Mouse (Mus musculus): ENCODE measurements around the gene Slc25a25.
"Not testable (repeated sequence)": the region's sequence is repeated elsewhere in the genome, so short reads cannot be mapped to it uniquely, and the experiment has no call there.

The Slc25a25 gene

DNA sequence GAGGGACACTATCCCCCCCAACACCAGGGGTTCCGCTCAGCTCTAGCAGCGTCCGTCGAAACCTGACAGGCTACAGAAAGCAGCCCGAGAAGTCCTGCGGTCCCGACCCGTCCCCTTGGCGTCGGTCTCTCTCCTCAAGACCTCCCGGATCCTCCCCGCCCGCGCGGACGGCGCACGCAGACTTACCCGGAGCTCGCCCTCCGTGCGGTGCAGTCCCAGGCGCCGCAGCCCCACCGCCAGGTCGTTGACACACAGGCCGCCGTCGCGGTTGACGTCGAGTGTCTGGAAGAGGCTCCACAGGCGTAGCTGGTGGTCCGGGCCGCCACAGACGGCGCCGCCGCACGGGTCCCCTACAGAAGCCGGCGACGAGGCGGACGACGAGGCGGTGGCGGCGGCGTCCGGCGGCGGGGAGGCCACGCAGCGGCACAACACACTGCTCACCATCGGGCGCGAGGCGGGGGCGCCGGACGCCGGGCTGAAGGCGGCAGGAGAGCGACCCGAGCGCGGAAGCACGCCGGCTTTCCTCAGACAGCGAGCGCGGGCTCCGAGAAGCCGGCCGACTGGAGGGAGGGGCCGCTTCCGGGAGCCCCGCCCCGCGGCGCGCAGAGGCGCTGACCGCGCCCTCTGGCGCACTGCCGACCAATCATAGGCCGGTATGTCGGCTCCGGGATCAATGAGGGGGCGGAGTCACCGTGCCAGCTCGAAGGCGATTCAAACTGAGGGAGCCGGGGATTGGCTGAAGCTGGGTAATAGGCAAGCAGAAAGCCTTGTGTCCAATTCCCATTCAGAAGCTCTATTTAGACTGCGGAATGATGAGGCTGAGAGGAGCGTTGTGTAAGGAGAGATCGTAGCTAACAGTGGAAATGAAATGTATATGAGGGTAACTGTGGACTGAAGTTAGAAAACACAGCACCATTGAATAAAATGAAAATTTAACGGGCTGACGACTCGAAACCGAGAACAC, at the start of gene Slc25a25:
Gene Slc25a25, minus strand, starts transcription at position 565 of the 964 bp plus-strand sequence.
- peak; percentile 95 for DNase-seq (ENCODE audit: low read depth, low spot score)

DNA sequence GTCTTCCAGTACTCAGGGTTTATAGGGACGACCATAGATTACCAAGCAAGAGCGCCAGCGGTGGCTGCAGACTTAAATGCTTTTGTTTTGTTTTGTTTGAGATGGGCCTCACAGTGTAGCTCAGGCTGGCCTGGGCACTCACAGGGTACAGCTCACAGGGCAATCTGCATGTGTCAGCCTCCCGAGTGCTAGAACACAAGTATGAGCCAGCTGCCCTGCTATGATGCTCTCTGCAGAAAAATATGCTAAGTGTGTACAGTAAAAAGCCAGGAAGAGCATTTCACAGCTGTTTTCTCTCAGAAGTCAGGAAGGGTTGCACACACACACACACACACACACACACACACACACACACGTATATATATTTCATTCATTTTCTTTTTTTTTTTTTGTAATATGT, 49.2 kb upstream of the Slc25a25 start:
- DNase-seq (ENCODE audit: low read depth, low spot score) = no peak

DNA sequence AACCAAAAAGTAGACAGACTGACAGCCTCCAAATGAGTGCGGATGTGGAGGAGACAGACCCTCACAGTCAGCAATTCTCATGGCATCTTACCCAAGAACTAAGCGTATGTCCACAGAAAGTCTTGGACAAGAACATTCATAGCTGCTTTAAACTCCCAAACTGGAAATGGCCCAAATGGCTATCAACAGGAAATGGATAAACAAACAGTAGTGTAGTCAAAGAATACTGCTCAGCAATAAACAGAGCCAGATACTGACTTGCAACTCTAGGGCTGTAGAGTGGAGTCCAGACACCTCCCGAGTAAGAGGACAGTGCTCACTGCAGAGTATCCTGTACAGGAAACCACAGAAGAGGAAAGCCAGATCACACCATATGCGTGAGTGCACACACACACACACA, 48.1 kb upstream of the Slc25a25 start:
- no peak for DNase-seq (ENCODE audit: low read depth, low spot score)

DNA sequence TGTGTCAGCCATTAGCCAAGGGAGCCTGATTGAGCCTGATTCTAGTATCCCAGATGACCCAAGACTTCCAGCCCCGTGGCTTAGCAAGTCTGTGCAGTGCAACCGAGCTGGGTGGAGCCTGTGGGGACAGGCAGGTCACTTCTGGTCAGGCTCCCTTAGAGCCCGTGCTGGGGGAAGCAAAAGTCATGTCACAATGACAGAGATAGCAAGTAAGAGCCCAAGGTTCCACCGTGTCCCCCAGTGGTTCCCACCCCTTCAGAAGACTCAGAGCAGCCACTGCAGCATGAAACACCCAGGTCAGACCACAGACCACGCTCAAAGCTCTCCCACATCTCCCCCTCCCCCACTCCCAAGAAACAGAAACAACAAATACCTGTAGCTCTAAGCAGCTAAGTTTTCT, 44.9 kb upstream of the Slc25a25 start:
- no peak for DNase-seq (ENCODE audit: low read depth, low spot score)

DNA sequence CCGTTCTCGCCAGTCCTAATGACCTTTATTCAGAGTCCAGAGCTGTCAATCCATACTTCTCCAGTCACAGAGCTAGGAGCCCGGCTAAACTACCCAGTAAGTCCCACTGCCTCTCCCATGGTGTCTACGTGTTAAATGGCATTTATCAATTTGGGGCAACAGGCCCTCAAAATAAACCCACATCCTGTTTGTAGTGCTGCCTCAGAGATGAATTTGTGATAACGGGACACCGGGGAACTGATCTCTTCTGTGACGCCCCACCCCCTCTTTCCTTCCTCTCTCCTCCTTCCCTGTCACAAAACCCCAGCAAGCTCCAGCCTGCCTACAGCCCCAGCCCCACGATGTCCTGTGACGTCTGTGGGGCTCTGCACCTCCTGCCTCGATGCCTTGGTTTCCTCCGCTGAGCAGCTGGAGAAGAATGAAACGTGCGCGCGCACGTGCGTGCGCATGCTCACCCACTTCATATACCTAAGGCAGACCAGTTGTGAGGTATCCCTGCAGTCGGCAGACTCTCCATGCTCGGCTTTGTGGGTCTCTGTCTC, 44.0 kb upstream of the Slc25a25 start:
- DNase-seq (ENCODE audit: low read depth, low spot score) = no peak

DNA sequence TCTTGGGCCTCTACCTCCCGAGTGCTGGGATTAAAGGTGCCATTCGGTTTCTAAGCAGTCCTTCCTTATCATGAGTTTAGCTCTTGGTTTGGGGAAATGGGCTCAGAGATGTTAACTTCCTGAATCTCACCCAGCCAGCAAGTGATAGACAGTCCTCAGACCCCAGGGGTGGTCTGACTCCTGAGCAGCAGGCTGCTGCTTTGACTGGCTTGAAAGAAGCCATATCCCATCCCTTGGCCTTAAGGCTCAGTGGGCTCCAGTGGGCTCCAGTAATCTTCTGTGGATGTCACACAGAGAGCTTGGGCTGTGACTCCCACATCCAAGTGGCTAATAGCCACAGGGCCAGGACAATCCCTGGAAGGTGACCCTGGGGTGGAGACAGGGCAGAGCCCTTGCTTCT, 43.3 kb upstream of the Slc25a25 start:
- DNase-seq (ENCODE audit: low read depth, low spot score) = no peak

DNA sequence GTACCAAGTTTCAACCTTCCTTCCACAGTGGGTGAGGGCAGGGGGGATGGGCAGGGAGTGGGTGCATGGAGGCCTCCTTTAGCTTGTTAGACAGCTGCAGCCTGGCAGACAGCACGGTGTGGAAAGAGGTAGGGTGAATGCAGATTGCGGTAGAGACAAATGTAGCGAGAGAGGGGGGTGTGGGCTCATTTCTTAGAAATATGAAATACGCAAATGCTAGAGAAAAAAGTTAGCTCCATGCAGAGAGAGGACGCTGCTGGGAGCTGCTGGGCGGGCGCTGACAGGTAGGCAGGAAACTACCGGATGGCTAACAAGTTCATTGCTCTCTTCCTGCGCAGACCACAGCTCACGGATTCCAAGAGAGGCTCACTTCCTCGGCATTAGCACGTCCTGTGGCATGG, 42.1 kb upstream of the Slc25a25 start:
- DNase-seq (ENCODE audit: low read depth, low spot score) = no peak

DNA sequence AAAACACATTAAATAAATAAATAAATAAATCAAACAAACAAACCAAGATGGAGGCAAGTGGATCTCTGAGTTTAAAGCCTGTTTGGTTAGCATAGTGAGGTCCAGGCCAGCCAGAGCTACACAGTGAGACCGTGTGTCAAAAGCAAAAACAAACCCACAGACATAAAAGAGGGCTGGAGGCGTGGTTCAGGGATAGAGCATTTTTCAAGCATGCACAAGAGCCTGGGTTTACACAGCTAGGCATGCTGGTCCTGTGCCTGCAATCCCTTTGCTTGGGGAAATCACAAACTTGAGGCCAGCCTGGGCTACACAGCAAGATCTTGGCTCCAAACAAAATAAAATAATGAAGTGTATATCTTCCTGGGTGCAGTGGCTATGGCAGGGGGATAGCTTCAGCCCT, 41.4 kb upstream of the Slc25a25 start:
- no peak for DNase-seq (ENCODE audit: low read depth, low spot score)

DNA sequence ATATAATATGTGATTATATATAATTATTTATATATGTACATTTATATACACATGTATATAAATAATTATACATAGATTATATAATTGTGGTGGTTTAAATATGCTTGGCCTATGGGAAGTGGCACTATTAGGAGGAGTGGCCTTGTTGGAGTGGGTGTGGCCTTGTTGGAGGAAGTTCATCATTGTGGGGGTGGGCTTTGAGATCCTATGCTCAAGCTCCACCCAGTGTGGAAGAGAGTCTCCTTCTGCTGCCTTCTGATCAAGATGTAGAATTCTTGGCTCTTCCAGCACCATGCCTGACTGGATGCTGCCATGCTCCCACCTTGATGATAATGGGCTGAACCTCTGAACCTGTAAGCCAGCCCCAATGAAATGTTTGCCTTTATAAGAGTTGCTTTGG, 39.5 kb upstream of the Slc25a25 start:
- not testable (repeated sequence) for DNase-seq (ENCODE audit: low read depth, low spot score)

DNA sequence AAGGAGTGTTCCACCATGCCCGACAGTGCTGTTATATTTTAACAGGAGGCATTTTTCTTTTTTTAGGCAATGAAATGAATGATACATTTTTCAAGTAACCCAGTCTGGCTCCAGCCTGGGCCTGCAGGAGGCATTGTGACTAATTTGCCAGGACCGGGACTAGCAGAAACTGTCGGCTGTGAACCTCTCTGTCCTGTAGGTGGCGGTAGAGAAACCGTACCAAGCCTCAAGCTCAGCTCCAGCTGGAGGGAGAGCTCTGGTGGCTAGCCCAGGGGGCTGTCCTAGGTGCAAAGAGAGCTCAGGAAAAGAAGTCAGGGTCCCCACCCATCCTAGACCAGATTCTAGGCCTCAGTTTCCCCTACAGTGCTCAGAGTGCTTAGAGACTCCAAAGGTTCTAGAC, 37.4 kb upstream of the Slc25a25 start:
- DNase-seq (ENCODE audit: low read depth, low spot score) = peak; percentile 47

DNA sequence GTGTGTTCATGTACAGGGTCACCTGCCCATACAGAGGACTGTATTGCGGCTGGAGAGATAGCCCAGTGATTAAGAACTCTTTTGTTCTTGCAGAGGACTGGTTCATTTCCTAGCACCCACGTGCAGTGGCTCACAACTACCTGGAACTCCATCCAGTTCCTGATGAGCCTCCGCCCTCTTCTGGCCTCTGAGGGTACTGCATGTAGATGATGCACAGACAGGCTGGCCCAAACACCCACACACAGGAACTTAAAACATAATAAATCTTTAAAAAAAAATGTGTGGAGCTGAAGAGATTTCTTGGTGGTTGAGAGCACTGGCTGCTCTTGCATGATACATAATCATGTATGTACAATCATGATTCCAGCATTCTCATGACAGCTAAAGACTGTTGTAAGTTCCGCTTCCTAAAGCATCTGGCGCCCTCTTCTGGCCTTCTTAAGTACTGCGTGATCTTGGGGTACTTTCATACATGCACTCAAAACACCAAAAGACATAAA, 35.9 kb upstream of the Slc25a25 start:
- peak; percentile 54 for DNase-seq (ENCODE audit: low read depth, low spot score)

DNA sequence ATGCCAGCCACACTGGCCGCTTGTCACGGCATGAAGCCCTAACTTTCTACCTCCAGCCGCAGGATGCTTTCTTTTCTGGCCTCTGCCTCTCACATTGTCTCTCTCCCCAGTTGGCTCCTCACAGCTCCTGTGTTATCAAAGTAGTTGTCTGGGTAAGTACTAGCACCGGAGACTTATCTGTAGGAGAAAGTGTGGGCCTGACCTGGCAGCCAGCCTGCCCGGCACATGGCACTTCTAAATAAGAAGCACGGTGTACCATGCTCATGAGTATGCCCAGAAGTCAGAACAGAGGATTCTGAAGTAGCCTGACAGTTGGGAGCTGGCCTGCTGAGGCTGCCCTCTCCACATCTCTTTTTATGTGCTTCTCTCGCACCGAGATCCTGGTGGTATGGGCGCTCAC, 34.9 kb upstream of the Slc25a25 start:
- DNase-seq (ENCODE audit: low read depth, low spot score) = no peak

DNA sequence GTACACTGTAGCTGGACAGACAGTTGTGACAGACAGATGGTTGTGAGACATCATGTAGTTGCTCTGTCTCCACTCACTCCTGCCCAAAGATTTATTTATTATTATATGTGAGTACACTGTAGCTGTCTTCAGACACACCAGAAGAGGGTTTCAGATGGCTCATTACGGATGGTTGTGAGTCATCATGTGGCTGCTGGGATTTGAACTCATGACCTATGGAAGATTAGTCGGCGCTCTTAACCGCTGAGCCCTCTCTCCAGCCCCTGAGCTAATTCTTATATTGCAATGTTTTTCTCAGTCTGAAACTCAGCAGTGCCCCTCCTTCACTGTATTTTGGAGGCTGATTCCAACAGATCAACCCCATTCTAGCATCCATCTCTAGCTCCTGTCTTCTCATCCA, 34.5 kb upstream of the Slc25a25 start:
- DNase-seq (ENCODE audit: low read depth, low spot score) = no peak

DNA sequence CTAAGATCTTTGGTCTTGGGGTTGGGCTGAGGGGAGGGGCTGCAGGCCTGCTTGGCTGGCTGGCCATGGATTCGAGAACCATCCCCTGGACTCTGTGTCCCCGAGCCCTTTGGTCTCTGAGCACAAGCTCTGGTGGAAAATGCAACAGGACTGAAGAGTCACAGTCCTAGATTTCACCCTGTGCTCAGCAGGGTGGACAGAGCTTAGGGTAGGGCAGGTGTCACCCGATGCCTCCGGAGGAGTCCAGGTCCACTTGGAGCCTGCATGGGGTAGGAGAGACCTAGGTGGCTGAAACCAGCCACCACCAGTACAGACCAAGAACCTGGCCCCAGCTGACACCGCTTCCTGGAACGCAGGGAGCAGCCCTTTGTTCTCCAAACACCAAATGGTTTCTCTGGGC, 33.7 kb upstream of the Slc25a25 start:
- no peak for DNase-seq (ENCODE audit: low read depth, low spot score)

DNA sequence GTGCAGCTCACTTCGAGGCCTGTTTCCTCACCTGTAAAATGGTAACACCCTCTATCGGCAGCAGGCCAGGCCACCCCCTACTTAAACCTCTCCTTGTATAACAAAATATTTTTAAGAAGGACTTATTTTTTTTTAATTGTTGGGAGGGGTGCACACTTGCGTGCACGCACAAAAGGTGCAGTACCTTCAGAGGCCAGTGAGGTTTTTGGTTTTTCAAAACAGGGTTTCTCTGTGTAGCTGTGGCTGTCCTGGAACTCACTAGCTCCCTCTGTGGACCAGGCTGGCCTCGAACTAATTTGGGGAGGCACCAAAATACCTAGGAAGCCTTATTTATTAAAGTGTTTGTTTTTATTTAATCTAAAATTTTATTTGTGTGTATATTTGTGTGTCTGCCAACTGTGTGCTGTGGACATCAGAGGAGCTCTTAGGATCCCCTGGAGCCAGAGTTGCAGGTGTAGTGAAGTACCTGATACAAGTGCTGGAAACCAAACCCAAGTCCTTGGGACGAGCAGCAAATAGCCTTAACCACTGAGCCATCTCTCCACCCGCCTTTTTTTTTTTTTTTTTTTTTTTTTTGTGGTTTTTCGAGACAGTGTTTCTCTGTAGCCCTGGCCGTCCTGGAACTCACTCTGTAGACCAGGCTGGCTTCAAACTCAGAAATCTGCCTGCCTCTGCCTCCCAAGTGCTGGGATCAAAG, 32.1 kb upstream of the Slc25a25 start:
- DNase-seq (ENCODE audit: low read depth, low spot score) = no peak

DNA sequence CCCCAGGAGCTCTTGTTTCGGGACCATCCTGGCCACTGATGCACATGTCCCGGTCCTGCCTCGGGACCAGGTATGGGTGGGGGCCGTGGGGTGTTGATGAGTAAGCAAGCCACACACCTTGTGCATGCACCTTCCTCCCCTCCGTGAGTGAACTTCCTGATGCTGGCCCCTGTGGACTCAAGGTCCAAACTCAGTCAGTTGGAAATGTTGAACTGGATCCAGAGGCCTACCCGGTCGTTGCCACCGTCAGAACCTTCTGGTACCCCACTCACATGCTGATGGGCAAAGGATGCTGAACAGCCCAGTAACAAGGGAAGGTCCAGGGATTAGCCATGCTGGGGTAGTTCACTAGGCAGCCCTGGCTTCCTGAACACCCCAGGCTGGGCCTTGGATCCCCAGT, 31.1 kb upstream of the Slc25a25 start:
- no peak for DNase-seq (ENCODE audit: low read depth, low spot score)

DNA sequence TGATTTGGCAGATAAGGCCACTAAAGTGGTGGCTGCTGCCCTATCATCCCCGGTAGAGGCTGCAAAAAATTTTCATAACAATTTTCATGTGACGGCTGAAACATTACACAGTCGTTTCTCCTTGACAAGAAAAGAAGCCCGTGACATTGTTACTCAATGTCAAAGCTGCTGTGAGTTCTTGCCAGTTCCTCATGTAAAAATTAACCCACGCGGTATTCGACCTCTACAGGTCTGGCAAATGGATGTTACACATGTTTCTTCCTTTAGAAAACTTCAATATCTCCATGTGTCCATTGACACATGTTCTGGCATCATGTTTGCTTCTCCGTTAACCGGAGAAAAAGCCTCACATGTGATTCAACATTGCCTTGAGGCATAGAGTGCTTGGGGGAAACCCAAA, 24.1 kb upstream of the Slc25a25 start:
- DNase-seq (ENCODE audit: low read depth, low spot score) = not testable (repeated sequence)

DNA sequence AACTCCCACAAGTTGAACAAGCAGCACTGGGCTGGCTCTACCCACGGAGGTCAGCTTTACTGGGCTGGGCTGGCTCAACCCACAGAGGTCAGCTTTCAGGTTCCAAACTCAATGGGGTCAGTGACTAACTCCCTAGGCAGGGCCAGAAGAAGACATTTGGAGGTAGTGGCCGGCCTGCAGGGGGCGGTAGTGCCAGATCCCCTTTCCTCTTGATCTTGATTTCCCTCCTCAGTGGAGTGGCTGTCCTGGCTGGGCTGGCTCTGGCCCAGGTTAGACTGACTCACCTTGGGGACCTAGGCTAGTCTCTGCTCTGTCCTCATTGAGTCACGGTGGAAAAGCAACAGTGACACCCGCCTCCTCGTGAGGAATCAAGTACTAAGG, 20.4 kb upstream of the Slc25a25 start:
- no peak for DNase-seq (ENCODE audit: low read depth, low spot score)

DNA sequence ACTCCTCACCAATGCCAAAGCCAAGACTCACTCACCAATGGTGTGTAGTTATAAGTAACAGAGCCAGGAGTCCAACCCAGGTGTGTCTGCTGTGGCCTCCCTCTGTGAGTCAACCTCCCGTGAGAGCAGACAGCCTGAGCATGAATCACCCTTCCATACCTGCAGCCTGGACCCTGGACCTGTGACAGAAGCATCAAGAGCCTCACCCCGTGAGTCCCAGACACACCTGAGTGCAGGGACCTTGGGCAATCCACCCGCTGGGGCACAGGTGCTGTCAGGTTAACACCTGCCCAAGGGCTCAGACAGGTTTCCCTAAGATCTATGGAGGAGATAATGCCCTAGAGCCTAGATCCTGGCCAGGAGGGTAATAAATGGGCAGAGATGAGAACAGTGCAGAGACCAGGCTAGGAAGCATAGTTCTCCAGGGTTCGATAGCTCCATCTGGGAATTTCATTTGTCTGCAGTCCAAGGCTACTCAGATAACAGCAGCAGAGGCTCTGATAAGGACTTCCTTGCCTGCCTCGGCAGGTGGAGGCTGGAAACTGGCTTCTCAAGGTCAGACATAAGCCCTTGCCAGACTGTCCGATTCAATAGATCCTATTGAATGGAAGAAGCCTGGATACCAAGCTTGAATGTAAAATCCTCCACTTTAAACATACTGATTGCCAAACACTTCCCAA, 19.9 kb upstream of the Slc25a25 start:
- no peak for DNase-seq (ENCODE audit: low read depth, low spot score)

DNA sequence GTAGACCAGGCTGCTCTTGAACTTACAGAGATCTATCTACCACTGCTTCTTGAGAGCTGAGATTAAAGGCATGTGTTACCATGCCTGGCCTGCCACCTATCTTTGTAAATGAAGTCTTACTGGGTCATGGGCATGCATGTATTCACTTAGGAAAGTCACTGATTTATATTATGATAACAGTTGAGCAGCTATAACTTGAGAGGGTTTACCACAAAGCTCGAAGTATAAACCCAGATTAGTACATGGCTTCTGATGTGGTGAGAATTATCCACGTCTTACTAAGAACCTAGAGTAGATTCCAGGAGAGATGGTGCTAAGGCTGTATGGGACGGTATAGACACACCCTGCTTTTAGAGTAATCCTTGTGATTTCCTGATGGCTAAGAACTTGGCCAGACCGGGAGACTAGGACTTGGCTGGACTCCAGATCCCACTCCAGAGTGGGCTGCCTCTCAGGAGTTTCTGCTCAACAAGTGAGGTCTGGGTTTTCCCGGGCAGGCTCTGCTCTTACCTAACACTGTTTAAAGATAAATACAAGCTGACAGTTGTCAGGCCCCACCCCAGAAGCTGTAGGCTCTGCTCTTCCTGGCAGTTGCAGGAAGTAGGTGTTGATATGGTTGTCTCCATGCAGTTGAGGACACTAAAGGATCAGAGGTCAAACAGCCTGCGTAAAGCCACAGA, 13.1 kb upstream of the Slc25a25 start:
- no peak for DNase-seq (ENCODE audit: low read depth, low spot score)

DNA sequence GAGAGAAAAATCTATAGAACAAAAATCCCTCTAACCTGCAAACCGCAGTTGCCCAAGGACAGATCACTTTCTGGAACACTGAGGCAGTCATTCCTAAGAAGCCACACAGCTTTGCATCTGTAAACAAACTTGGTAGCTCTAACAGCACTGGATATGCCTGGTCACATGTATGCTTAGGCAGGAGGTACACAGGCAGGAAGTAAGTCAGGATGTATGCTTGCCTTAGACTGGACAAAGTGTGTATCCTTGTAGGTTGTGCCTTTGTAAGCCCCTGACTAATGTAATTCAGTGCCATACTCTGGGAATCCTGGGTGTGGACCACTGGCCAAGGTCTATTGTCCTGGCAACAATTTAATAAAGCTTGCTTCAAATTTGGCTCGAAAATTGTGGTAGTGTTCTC, 12.5 kb upstream of the Slc25a25 start:
- no peak for DNase-seq (ENCODE audit: low read depth, low spot score)

Data from brain, embryonic 18.5 days (tissue).